Mouse (Mus musculus) cerebellum, adult 2 months (tissue): ENCODE results near the gene Paqr7.

Experiments used
- CTCF ChIP-seq: fragments of 200-500 bp; IDR thresholded peaks from 2 replicates; pipeline ENCODE4 v1.5.1; 2011; ENCODE audit warnings: low read depth, mild to moderate bottlenecking, control low read depth, low read length, moderate library complexity, borderline replicate concordance; ENCODE audit not compliant: insufficient read depth
- POLR2A ChIP-seq: fragments of 200-500 bp; IDR thresholded peaks from 2 replicates; pipeline ENCODE4 v1.6.1; 2011; ENCODE audit warnings: low read length, control low read depth, borderline replicate concordance; ENCODE audit not compliant: insufficient read depth

- TF ChIP-seq POLR2A (no peak), CTCF (no peak)
Measured at GRCm38 (mm10) chr4:134535787-134536151, 39.3 kb downstream of the Paqr7 start.
